Mouse (Mus musculus) testis, adult 2 months (tissue): Measurements from ENCODE around the gene Ankrd33. TPM values are rescaled to one million over a fixed set of nuclear protein-coding genes. Genes with fewer than 3 reads are reported as not detected.

ENCODE experiments used
- H3K27ac ChIP-seq: fragments of 200-500 bp; 2 replicates; pipeline ENCODE4 v1.5.1; 2012; ENCODE audit warnings: low read depth, low read length; ENCODE audit not compliant: control insufficient read depth, insufficient read depth
- H3K27me3 ChIP-seq: fragments of 200-500 bp; 2 replicates; pipeline ENCODE4 v1.6.1; 2012; ENCODE audit warnings: mild to moderate bottlenecking, low read length, moderate library complexity; ENCODE audit not compliant: control insufficient read depth, insufficient read depth
- H3K36me3 ChIP-seq: fragments of 200-500 bp; 2 replicates; pipeline ENCODE4 v1.6.1; 2012; ENCODE audit warnings: mild to moderate bottlenecking, low read length; ENCODE audit not compliant: control insufficient read depth, insufficient read depth
- H3K4me1 ChIP-seq: fragments of 200-500 bp; 2 replicates; pipeline ENCODE4 v1.6.1; 2012; ENCODE audit warnings: low read length; ENCODE audit not compliant: control insufficient read depth, insufficient read depth
- H3K4me3 ChIP-seq: fragments of 200-500 bp; 2 replicates; pipeline ENCODE4 v1.5.1; 2012; ENCODE audit warnings: low read depth, mild to moderate bottlenecking, low read length, moderate library complexity, mixed read lengths; ENCODE audit not compliant: control insufficient read depth
- CTCF ChIP-seq: fragments of 200-500 bp; IDR thresholded peaks from 2 replicates; pipeline ENCODE4 v1.5.1; 2012; ENCODE audit warnings: low read depth, mild to moderate bottlenecking, inconsistent platforms, low read length, moderate library complexity; ENCODE audit not compliant: control insufficient read depth, insufficient read depth, insufficient replicate concordance
- POLR2A ChIP-seq: fragments of 200-500 bp; IDR thresholded peaks from 2 replicates; pipeline ENCODE4 v1.6.1; 2012; ENCODE audit warnings: low read depth, mild to moderate bottlenecking, inconsistent platforms, low read length, moderate library complexity; ENCODE audit not compliant: control insufficient read depth
- polyA plus RNA-seq: library from polyadenylated mRNA; depleted of rRNA; stranded (reverse); fragments of >200 nt; gene quantifications from 2 replicates; pipeline ENCODE4 v1.2.3, GENCODE M21; 2012; rRNA removed

Ankrd33 gene
- polyA plus RNA-seq: not detected in 2 replicates

GRCm38 (mm10) chr15:101115511-101116110 is at the start of gene Ankrd33:
Gene Ankrd33 (plus strand): TSS chr15:101115755.
- TF ChIP-seq POLR2A: no peak
- no peak for TF ChIP-seq CTCF
- no peak within 1 kb of the TSS for H3K4me3 ChIP-seq
- H3K4me1 ChIP-seq: no peaks in the 10 kb centered on the region; the same call in 1 of the 2 replicates
- no peaks in the 10 kb centered on the region for H3K27me3 ChIP-seq
- H3K36me3 ChIP-seq: no peaks in the 10 kb centered on the region
- no peak within 1 kb of the TSS for H3K27ac ChIP-seq

- H3K4me3 ChIP-seq: no peak overlapping the region
- no peak for TF ChIP-seq POLR2A
- H3K27me3 ChIP-seq: no peaks in the 10 kb centered on the region
- H3K36me3 ChIP-seq: no peaks in the 10 kb centered on the region
- H3K4me1 ChIP-seq: no peaks in the 10 kb centered on the region; the same call in 1 of the 2 replicates
- no peak overlapping the region for H3K27ac ChIP-seq
Measured at GRCm38 (mm10) chr15:101066364-101066847, 49.1 kb upstream of the Ankrd33 start.

GRCm38 (mm10) chr15:101066920-101067696 is 48.4 kb upstream of the Ankrd33 start:
- Histone ChIP-seq H3K4me1 (no peaks in the 10 kb centered on the region; the same call in 1 of the 2 replicates), H3K4me3 (no peak overlapping the region), H3K27ac (no peak overlapping the region), H3K27me3 (no peaks in the 10 kb centered on the region), H3K36me3 (no peaks in the 10 kb centered on the region)
- TF ChIP-seq CTCF (no peak), POLR2A (no peak)

GRCm38 (mm10) chr15:101068029-101068428 is 47.5 kb upstream of the Ankrd33 start:
- no peaks in the 10 kb centered on the region for H3K36me3 ChIP-seq
- peaks cover 3% of the 10 kb centered on the region for H3K4me1 ChIP-seq
- TF ChIP-seq CTCF: no peak
- no peak for TF ChIP-seq POLR2A
- H3K27me3 ChIP-seq: no peaks in the 10 kb centered on the region
- H3K4me3 ChIP-seq: no peak overlapping the region
- H3K27ac ChIP-seq: no peak overlapping the region

GRCm38 (mm10) chr15:101068671-101069070 is 46.9 kb upstream of the Ankrd33 start:
- Histone ChIP-seq H3K27me3 (no peaks in the 10 kb centered on the region), H3K4me3 (no peak overlapping the region), H3K27ac (no peak overlapping the region), H3K36me3 (no peaks in the 10 kb centered on the region), H3K4me1 (peaks cover 3% of the 10 kb centered on the region)
- no peak for TF ChIP-seq POLR2A
- no peak for TF ChIP-seq CTCF

GRCm38 (mm10) chr15:101069641-101070190 is 45.8 kb upstream of the Ankrd33 start:
- H3K27ac ChIP-seq: no peak overlapping the region
- peaks cover 3% of the 10 kb centered on the region for H3K4me1 ChIP-seq
- no peaks in the 10 kb centered on the region for H3K27me3 ChIP-seq
- no peaks in the 10 kb centered on the region for H3K36me3 ChIP-seq
- no peak overlapping the region for H3K4me3 ChIP-seq
- TF ChIP-seq POLR2A: no peak

GRCm38 (mm10) chr15:101070762-101071161 is 44.8 kb upstream of the Ankrd33 start:
- Histone ChIP-seq H3K4me3 (no peak overlapping the region), H3K4me1 (peaks cover 3% of the 10 kb centered on the region), H3K27ac (no peak overlapping the region), H3K27me3 (no peaks in the 10 kb centered on the region), H3K36me3 (no peaks in the 10 kb centered on the region)
- no peak for TF ChIP-seq CTCF
- TF ChIP-seq POLR2A: no peak
